Mouse (Mus musculus) left cerebral cortex, adult 2 months (tissue): ENCODE data around the gene Slc41a3. TPM values are rescaled to one million over a fixed set of nuclear protein-coding genes. Genes with fewer than 3 reads are reported as not detected.

Experiments used
- DNase-seq, 2 experiments: peaks; one replicate each; pipeline ENCODE4 v3.0.0; 2021 to 2022; ENCODE audit warnings: low spot score in 2 of 2, mixed read lengths in 1 of 2; ENCODE audit errors: extremely low spot score in 1 of 2
- H3K27ac ChIP-seq: fragments of 200-600 bp; 2 replicates; pipeline ENCODE4 v1.8.1; 2022
- H3K4me3 ChIP-seq: fragments of 200-600 bp; 2 replicates; pipeline ENCODE4 v1.8.1; 2022
- CTCF ChIP-seq: fragments of 200-600 bp; IDR thresholded peaks from 2 replicates; pipeline ENCODE4 v1.8.1; 2022; ENCODE audit warnings: antibody characterized with exemption, mild to moderate bottlenecking, moderate library complexity
- intact Hi-C: fragments of 180-260 bp; cut with DNase I; formaldehyde crosslinking; loops from one replicate; pipeline ENCODE4 v1.15.1; 2025
- total RNA-seq, 2 experiments: library from RNA; stranded (reverse); gene quantifications; 2 replicates each; pipeline ENCODE4 v1.2.3; 2021

Slc41a3 gene
- total RNA-seq, 2 experiments from 2014 or later = 3.8 to 4.5 TPM

- H3K27ac ChIP-seq = no peak overlapping the region
- no peak overlapping the region for H3K4me3 ChIP-seq
- intact Hi-C loops = no loop called here
- no peak for TF ChIP-seq CTCF
- DNase-seq = no peak
These were observed 2.8 kb upstream of the Slc41a3 start for GRCm38 (mm10) chr6:90601736-90602135.

- intact Hi-C loops = no loop called here
- no peak for DNase-seq
- Histone ChIP-seq H3K27ac (no peak overlapping the region), H3K4me3 (no peak overlapping the region)
- TF ChIP-seq CTCF = no peak
These were observed 2.2 kb upstream of the Slc41a3 start for GRCm38 (mm10) chr6:90602304-90602703.

DNA sequence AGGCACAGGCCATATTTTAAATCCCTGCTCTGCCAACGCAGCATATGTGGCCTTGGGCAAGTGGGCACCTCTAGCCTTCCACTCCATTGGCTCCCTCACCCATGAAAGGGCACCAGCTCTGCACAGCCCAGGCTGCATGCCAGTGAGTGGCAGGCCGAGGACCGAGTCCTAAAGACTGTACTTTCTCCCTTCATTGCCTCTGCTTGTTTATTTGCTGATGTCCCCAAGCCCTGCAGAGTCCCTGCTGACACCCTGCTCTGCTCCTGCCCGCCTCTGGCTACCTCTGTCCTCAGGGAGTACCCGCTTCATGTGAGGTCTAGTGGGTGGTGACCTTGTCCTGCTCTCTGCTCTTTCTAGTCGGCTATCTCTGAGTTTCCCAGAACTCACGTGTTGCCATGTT, 1.4 kb upstream of the Slc41a3 start:
- no peak for TF ChIP-seq CTCF
- no peak for DNase-seq
- H3K4me3 ChIP-seq = no peak overlapping the region
- H3K27ac ChIP-seq = no peak overlapping the region
- intact Hi-C loops = no loop called here

- DNase-seq = no peak
- no peak for TF ChIP-seq CTCF
- H3K4me3 ChIP-seq = peak overlapping the region; percentile 64
- intact Hi-C loops = no loop called here
- no peak overlapping the region for H3K27ac ChIP-seq
These were observed 395 bp upstream of the Slc41a3 start for GRCm38 (mm10) chr6:90604130-90604529.

DNA sequence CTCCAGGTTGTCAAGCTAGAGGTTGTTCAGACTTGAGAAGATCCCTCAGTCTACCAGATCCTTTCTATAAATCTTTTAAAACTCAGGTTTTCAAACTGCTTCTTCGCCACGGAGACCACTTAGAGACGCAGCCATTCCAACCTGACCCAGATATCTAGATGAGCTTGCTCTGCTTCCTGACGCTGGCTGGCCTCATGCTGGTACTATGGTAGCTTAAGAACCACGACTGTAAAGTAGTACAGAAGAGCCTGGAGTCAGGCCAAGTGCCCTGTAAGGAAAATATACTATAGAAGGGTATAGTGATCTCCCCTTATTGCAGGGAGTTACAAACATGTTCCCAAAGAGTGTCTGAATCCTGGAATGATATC, 757 bp downstream of the Slc41a3 start:
- Histone ChIP-seq H3K27ac (peak overlapping the region; percentile 78; the same call in 1 of the 2 replicates), H3K4me3 (peak overlapping the region; percentile 64)
- TF ChIP-seq CTCF = no peak
- DNase-seq = no peak
- intact Hi-C loops = loop anchor here (5.0 kb wide), 1 partner anchor 537 kb away; no protein-coding TSS in a partner anchor

GRCm38 (mm10) chr6:90606538-90606937, 2.0 kb downstream of the Slc41a3 start:
- H3K4me3 ChIP-seq = no peak overlapping the region
- DNase-seq = peak; percentile 48 to 55
- no peak overlapping the region for H3K27ac ChIP-seq
- peak; percentile 77 for TF ChIP-seq CTCF
- intact Hi-C loops = loop anchor here (2.0 to 5.0 kb wide), 2 partner anchors 122 to 536 kb away; no protein-coding TSS in a partner anchor

GRCm38 (mm10) chr6:90607196-90607595, 2.7 kb downstream of the Slc41a3 start:
- peak; percentile 54 to 63 for DNase-seq
- TF ChIP-seq CTCF = peak; percentile 88
- intact Hi-C loops = loop anchor here (2.0 to 5.0 kb wide), 2 partner anchors 122 to 535 kb away; no protein-coding TSS in a partner anchor
- no peak overlapping the region for H3K27ac ChIP-seq
- H3K4me3 ChIP-seq = no peak overlapping the region

DNA sequence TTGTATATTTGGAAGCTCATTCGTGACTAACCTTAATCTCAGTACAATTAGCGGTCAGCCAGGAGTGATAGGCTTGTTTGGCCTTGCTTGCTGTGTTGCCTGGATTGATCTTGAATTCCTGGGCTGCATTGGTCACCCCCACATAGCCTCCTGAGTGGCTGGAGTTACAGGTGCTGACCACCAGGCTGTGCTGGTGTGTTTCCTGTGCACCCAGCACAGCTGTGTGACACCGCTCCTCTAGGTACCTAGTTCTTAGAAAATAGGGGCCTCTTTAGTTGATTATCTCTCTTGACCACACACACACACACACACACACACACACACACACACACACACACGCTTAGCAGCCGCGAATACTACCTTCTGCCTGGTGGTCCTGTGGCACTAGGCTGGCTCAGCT, 3.7 kb downstream of the Slc41a3 start:
- H3K27ac ChIP-seq = no peak overlapping the region
- no peak overlapping the region for H3K4me3 ChIP-seq
- peak; percentile 34 for TF ChIP-seq CTCF
- intact Hi-C loops = loop anchor here (5.0 kb wide), 1 partner anchor 534 kb away; no protein-coding TSS in a partner anchor
- DNase-seq = no peak

DNA sequence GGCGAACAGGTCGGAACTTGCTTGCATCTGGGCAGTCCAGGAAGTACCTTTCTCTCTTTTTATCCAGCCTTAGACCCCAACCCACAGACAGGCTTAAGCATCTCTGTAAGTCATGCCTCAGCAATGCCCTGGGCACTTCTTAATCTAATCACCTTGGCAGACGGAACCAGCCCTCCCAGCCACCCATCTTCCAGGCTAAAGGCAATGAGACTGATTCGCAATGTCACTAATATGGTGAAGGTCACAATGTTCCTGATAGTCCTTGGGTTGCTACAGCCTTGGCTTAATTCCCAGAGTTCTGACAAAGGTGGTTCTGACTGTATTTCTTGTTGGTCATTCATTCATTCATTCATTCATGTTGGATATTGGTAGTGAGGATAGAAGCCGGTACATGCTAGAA, 5.7 kb downstream of the Slc41a3 start:
- TF ChIP-seq CTCF = no peak
- intact Hi-C loops = no loop called here
- no peak overlapping the region for H3K4me3 ChIP-seq
- H3K27ac ChIP-seq = no peak overlapping the region
- no peak for DNase-seq

DNA sequence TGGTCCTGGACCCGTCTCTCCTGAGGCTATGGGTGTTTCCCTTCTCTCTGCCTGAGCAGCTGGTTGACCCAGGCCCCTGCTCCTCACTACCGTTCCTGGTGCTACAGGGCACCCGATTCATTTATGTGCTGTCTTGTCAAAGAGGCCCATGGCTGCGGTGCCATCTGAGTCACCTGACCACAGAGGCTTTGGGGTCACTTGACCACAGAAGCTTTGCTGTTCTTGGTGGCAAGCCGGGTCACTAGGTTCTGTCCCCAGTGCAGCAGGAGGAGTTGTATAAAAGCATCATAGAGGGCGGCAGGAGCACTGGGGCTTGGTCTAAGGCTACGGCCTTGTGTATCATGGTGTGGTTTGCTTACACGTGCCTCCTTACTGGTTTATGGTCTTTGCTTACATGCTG, 8.8 kb downstream of the Slc41a3 start:
- no peak for TF ChIP-seq CTCF
- Histone ChIP-seq H3K27ac (no peak overlapping the region), H3K4me3 (no peak overlapping the region)
- intact Hi-C loops = no loop called here
- DNase-seq = no peak

- intact Hi-C loops = no loop called here
- no peak for DNase-seq
- TF ChIP-seq CTCF = no peak
- no peak overlapping the region for H3K4me3 ChIP-seq
- no peak overlapping the region for H3K27ac ChIP-seq
These were observed 10.8 kb downstream of the Slc41a3 start for GRCm38 (mm10) chr6:90615362-90615761.

- Histone ChIP-seq H3K4me3 (no peak overlapping the region), H3K27ac (no peak overlapping the region)
- no peak for TF ChIP-seq CTCF
- intact Hi-C loops = no loop called here
- no peak for DNase-seq
These were observed 11.5 kb downstream of the Slc41a3 start for GRCm38 (mm10) chr6:90615991-90616390.

DNA sequence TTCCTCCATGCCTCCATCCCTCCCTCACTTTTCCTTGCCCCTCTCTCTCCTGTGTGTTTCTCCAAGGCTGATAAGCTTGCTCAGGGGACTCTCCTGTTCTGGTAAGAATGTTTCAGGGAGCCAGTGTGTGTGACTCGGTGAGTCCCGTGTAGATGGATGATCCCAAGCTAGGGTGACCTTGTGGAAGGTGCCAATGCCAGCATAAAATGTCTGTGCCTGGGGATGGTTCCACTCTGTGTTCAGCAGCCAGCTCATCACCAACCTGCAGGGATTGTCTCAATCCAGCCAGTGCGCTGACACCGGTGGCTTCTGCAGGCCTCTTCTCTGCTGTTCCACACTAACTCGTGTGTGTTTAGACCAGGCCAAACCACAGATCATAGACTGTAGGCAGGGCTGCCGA, 12.0 kb downstream of the Slc41a3 start:
- no peak for TF ChIP-seq CTCF
- Histone ChIP-seq H3K4me3 (no peak overlapping the region), H3K27ac (no peak overlapping the region)
- intact Hi-C loops = no loop called here
- no peak for DNase-seq
